Mouse (Mus musculus) C3H10T1/2 (cell line): ENCODE measurements around the gene Olfr146. TPM values are rescaled to one million over a fixed set of nuclear protein-coding genes. Genes with fewer than 3 reads are reported as not detected.

Experiments used
- polyA plus RNA-seq, 2 experiments: library from polyadenylated mRNA; unstranded; fragments of >200 nt; fragmentation: generic; extraction: Trizol; gene quantifications; one replicate each; pipeline ENCODE4 v1.2.1; 2012; ENCODE audit warnings: missing spikeins in 2 of 2

Olfr146 gene
- polyA plus RNA-seq: not detected

GRCm38 (mm10) chr9:39023277-39023676 is at the start of gene Olfr146:
Olfr146 (minus strand) TSS chr9:39023377.

DNA sequence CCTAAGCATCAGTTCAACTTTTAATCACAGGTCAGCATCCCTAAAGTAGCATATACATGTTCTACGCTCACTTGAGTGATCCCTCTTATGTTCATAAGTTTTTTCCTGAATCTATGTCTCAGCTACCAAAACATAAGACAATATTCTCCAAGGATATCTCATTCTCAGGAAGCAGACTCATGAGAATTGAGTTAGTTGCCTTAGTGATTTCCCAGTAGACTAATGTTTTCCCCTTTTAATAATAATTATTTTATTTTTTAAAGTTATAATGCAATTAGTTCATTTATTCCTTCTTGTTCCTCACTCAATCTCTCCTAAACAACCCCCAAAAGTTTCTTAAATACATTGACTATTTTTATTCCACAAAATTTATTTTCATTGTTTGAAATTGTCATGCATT is 41.7 kb upstream of the Olfr146 start, which contains the start of gene Olfr937:
TSS of gene Olfr937 (minus strand) at position 101 of the 400 bp plus-strand sequence.

GRCm38 (mm10) chr9:38999583-38999982 is 23.6 kb downstream of the Olfr146 start, which contains the start of gene Olfr935:
Olfr935 (minus strand) TSS chr9:38999683.

GRCm38 (mm10) chr9:38988215-38988614 is 35.0 kb downstream of the Olfr146 start, which contains the start of gene Olfr934:
Olfr934 (minus strand) TSS chr9:38988315.

DNA sequence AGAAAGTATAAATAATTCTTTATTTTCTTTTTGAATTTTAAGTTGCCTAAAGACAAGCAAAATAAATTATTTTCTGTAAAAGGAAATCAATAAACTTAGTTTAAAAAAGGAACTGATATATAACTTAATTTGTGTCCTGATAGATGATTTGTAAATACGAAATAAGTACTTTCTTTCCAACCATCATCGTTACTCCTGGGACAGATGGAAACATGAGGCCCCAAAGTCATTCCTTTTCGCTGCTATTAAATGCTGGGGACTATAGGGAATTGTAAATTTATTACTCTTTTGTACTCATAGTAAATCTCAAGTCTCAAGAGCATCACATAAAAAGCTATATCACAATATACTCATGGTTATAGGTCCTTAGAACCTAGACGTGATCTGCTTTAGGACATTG is 51.2 kb downstream of the Olfr146 start, which contains the start of gene Olfr933:
TSS of gene Olfr933 (plus strand) at position 301 of the 400 bp plus-strand sequence.

Other genes with a start within 250 kb of the Olfr146 start
- not detected for gene Olfr922, start 208.8 kb downstream of the Olfr146 start, polyA plus RNA-seq
- gene Olfr923, start 196.8 kb downstream of the Olfr146 start, polyA plus RNA-seq: not detected
- not detected for gene Olfr924, start 178.9 kb downstream of the Olfr146 start, polyA plus RNA-seq
- not detected for gene Olfr26, start 168.3 kb downstream of the Olfr146 start, polyA plus RNA-seq
- gene Olfr926, start 146.3 kb downstream of the Olfr146 start, polyA plus RNA-seq: not detected
- not detected for gene Olfr930, start 93.6 kb downstream of the Olfr146 start, polyA plus RNA-seq
- gene Olfr933, start 51.1 kb downstream of the Olfr146 start, polyA plus RNA-seq: not detected
- gene Olfr934, start 35.1 kb downstream of the Olfr146 start, polyA plus RNA-seq: not detected
- gene Olfr935, start 23.7 kb downstream of the Olfr146 start, polyA plus RNA-seq: not detected
- not detected for gene Olfr937, start 41.6 kb upstream of the Olfr146 start, polyA plus RNA-seq
- not detected for gene Olfr938, start 55.5 kb upstream of the Olfr146 start, polyA plus RNA-seq
- gene Olfr27, start 104.8 kb upstream of the Olfr146 start, polyA plus RNA-seq: not detected
- not detected for gene Olfr943, start 142.9 kb upstream of the Olfr146 start, polyA plus RNA-seq
- gene Olfr944, start 178.5 kb upstream of the Olfr146 start, polyA plus RNA-seq: not detected
- not detected for gene Olfr1537, start 226.6 kb upstream of the Olfr146 start, polyA plus RNA-seq